Mouse (Mus musculus) right cerebral cortex, adult 18-20 months (tissue): ENCODE measurements around the gene Agtpbp1.

Experiments used
- DNase-seq: peaks from one replicate; pipeline ENCODE4 v3.0.0; 2022; ENCODE audit warnings: mixed read lengths

Agtpbp1 gene

GRCm38 (mm10) chr13:59572549-59572948 is 12.5 kb downstream of the Agtpbp1 start:
- DNase-seq = peak; percentile 82

DNA sequence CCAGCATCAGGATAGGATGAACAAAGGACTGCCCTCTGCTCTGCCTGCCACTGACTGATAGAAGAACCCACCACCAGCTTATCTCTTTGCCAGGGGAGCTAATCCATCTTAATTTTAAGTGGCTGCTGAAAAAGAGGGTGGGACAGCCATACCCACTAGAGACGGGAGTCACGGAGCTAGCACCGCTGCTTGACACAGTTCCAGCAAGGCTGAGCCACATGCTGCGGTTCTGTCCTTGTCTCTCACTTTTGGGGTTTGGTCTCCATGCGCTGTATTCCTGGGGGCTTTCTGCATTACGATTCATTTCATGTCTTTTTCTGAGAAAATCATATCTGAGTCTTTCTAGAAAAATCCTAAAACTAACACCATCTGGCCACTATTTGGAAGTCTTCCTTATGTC is 13.9 kb downstream of the Agtpbp1 start:
- no peak for DNase-seq

DNA sequence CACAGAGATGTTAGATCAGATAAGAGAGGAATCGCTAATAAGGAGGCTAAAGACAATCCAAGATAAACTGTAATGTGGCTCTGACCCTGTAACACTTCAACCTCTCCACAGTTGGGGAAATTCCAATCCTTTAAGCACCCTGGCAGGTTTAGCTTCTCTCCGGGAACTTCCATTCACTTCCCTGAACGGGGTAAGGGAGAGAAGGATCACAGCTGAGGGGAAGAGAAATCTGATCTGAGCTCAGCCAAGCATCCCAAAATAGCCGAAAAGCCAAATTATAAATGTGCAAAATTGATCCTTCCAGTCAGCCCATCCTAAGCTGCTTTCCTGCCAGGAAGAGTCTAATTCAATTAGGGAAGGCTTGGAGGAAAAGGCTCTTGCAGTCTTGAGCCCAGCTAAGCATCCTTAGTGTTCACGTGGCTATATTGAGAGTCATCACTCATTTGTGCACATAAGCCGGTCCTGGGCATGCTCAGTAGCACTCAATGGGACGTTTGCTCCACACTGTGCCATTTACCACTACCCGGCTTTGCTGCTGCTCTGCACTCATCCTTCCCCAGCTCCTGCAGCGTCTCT is 19.0 kb downstream of the Agtpbp1 start:
- no peak for DNase-seq

GRCm38 (mm10) chr13:59564923-59565322 is 20.1 kb downstream of the Agtpbp1 start:
- no peak for DNase-seq

DNA sequence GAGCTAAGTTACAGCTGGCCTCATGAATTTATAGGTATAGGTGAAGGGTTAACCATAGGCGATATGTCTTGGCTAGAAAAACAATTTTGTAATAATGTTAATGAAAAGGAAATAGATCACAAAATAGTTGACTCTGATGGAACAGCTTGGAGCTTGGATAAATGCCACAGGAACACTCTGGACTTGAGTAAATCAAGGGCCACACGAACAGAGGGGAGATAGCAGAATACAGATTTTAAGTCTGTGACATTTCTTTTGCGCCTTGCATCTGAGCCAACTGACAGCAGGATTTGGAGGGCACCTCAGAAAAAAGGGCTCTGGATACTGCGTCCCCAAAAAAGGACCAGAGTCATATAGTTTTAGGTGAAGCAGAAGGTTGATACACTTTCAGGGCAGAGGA is 20.5 kb downstream of the Agtpbp1 start:
- DNase-seq = no peak

- DNase-seq = no peak
Observed at GRCm38 (mm10) chr13:59562471-59562870, 22.6 kb downstream of the Agtpbp1 start.

- DNase-seq = no peak
Observed at GRCm38 (mm10) chr13:59558776-59559175, 26.3 kb downstream of the Agtpbp1 start.

GRCm38 (mm10) chr13:59557185-59557985 is 27.6 kb downstream of the Agtpbp1 start:
- DNase-seq = peak; percentile 91

DNA sequence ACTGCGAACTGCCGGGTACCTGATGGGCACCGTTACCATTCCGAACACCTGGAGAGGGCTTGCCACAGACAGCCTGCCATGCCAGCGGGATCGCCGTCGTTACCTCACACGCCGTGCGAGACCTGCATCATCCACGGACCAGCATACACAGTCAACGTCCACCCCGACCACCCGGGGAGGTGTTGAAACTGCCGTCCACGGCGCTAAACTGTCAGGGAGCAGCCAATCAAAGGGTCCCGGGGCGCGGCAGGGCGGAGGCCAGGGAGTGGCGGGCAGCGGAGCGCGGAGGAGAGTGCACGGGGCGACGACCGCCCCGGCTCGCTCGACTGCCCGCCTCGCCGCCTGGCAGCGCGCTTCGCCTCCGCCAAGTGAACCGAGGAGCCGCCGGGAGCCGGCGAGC is 28.4 kb downstream of the Agtpbp1 start:
- peak; percentile 38 for DNase-seq

DNA sequence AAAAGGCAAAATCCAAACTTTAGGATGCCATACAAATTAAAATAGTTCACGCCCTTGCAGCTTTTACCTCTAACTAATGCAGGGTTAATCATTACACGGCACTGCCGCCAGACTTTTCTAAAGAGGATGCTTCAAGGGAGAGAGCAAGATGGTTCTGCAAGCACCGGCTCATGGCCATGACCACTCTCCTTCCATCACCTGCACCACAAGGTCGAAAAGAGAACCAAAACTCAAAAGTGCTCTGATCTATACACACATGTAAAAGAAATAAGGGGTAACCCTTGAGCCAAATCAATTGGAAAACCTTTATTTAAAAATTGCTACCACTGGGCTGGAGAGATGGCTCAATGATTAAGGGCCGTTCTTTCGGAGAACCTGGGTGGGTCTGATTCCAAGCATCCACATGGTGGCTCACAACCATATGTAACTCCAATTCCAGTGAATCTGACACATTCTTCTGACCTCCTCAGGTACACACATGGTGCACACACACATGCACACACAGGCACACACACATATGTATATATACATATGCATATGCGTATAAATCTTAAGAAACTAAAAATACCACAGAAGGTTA is 29.3 kb downstream of the Agtpbp1 start:
- no peak for DNase-seq

GRCm38 (mm10) chr13:59554772-59555505 is 30.1 kb downstream of the Agtpbp1 start:
- DNase-seq = no peak

GRCm38 (mm10) chr13:59552751-59553150 is 32.3 kb downstream of the Agtpbp1 start:
- DNase-seq = no peak

DNA sequence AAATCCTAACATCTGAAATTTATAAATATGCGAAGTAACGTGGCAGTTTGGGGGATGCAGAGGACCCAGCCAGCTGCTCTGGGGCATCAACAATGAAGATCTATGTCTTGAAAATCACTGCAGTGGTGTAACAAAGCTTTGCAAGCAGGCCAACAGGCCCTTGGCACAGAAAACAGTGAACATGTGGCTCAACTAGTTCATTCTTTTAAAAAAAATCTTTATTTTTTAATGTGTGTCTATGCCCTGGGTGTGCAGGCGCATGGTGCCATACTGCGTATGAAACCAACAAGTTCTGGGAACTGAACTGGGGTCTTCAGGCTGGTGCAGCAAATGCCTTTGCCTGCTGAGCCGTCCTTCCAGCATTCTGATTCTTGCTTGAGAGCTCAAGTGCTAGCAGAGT is 32.7 kb downstream of the Agtpbp1 start:
- no peak for DNase-seq

DNA sequence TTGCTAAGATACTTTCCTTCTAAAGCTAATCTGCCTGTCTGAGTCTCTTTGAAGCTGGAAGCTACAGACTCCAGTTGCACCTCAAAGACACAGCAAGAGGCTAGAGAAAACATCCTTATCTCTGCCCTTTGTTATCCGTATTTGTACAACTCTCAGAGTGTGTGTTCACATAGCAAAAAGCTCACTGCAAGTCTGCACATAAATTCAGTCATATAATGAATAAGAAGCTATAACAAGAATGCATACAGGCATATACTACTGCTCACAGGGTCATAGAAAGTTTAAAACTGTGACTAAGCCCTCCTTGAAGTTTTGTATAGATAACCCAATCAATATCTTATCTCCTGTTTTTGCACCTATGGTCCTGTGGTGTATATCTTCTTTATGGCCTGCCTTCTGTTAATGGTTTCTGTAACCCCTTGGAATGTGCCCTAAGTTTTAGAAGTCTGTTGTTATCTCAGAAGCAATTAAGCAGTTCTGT is 35.7 kb downstream of the Agtpbp1 start:
- no peak for DNase-seq

- no peak for DNase-seq
Observed at GRCm38 (mm10) chr13:59547716-59548115, 37.3 kb downstream of the Agtpbp1 start.

GRCm38 (mm10) chr13:59547091-59547490 is 37.9 kb downstream of the Agtpbp1 start:
- no peak for DNase-seq

- no peak for DNase-seq
Observed at GRCm38 (mm10) chr13:59542411-59542810, 42.6 kb downstream of the Agtpbp1 start.

GRCm38 (mm10) chr13:59540030-59540429 is 45.0 kb downstream of the Agtpbp1 start:
- no peak for DNase-seq

GRCm38 (mm10) chr13:59538661-59539060 is 46.4 kb downstream of the Agtpbp1 start:
- DNase-seq = no peak

DNA sequence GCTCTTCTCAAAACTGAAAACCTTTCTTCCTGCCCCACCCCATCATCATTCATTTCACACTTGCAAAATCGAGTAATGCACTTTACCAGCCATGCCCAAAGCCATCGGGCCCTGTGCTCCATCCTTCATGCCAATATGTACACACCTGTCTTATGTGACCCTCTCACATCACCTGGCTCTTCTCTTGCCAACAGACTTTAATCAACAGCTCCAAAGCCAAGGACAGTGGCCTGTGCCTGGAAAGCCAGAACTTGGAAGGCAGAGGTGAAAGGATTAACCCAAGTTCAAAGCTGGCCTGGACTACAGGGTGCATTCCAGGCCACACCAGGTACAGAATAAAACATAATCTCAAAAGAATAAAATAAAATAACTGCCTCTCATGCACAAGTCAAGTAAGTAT is 48.4 kb downstream of the Agtpbp1 start:
- no peak for DNase-seq

DNA sequence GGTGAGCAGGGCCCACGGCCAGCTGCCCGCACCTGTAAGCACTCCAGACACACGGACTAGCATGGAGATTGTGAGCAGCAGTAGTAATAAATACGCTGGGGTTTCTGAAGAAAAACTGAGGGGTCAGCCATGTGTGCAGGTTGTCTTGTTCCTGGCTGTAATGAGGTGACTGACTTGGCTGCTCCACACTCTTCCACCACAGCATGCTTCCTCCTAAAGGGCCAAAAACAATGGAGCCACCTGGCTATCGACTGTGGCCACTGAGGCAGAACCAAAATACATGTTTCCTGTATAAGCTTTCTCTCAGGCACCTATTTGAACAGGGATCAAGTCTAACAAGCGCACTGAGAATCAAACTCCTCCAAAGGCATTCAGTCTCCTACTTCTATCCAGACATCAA is 49.3 kb downstream of the Agtpbp1 start:
- DNase-seq = no peak

DNA sequence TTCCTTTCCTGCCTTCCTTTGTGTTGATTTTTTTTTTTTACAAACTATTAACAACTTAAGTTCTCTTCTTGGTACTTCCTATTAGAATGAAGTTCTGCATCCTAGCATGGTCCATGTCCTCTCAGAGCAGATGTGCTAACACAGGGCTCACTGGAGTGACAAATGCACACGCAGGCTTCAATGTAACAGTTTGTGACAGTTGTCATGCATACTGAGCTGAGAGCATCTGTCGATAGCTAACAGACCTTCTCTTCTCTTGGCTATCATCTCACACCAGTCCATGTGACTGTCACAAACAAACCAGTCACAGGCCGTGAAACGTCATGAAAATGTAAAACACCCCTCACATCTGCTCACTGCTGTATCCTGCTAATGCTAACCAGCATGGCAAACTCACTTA is 50.7 kb downstream of the Agtpbp1 start:
- no peak for DNase-seq

DNA sequence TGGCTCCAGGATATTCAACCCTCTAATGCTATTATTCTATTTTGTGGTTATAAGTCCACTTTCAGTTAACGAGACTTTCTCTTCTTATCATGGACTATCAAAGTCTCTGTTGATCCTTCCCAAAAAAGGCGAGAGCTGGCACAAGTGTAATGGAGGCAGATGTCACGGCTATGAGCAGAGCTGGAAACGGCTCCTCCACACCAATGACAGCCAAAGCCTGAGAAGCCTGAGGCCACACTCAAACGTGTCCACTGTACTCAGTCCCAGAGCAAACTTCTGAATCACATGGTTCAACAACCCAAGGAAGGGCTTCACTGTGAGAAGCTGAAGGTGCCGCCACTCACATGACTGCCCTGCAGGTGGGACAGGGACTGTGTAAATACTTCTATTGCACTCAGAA is 51.7 kb downstream of the Agtpbp1 start:
- no peak for DNase-seq
